Mouse (Mus musculus) adrenal gland (tissue): ENCODE measurements around the gene Grb10.

ENCODE experiments used
- intact Hi-C: fragments of 180-260 bp; cut with DNase I; formaldehyde crosslinking; loops from one replicate; pipeline ENCODE4 v1.15.1; 2025

Gene Grb10

DNA sequence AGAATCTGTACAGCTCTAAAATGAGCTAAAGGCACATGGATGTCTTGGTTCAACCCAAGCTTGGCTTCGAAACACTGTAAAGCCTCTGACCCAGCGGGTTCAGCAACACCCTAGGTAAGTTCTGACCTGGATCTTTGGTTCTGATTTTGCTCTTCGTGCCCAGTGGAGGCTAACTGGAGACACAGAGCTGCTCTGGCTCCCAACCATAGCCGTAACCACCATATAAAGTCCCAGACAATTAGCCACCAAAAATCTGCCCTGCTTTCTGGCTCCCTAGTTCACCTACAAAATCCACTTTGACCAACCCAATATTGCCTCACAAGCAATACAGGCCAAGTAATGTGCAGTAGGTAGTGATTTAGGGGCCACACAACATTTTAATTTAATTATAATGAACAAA, 3.7 kb downstream of the Grb10 start:
- intact Hi-C loops, result loop anchor here (5.0 to 10.0 kb wide), 2 partner anchors 212 to 330 kb away; no protein-coding TSS in a partner anchor

DNA sequence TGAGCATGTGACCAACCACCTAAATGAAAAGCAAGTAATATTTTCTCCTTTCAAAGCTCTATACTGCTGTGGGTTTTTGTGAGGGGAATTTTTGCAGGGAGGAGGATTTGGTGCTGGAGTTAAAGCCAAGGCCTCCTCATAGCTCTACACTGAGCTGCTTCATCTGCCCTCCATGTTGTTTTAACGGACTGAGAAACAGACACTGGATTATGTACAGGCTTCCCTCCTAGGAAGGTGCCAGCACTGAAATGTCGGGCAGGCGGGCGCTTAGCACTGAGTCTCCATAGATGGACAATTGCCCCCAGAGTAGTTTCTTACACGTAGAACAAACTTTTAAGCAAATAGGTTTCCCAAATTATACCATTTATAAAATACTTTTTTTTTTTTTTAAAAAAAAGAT, 4.1 kb downstream of the Grb10 start:
- intact Hi-C loops, result loop anchor here (10.0 kb wide), 1 partner anchor 330 kb away; no protein-coding TSS in a partner anchor

DNA sequence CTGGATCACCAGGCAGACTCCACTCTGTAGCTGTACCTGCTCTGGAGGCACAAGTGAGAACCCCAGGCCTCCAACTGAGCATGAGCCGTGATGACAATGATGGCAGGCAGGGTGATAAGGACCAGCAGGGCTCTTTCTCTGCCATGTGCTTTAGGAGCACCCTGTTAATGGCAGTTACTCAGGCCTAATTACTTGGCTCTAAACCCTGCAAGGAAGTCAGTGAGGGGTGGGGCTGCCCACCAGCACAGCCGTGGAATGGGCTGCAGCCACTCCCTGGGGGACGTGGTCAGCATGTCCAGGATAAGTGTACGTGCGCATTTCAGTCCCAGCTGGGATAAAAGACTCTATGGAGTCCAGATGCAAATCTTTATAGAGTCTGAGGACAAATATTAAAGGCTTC, 5.7 kb downstream of the Grb10 start:
- intact Hi-C loops, result loop anchor here (10.0 kb wide), 1 partner anchor 332 kb away; no protein-coding TSS in a partner anchor

DNA sequence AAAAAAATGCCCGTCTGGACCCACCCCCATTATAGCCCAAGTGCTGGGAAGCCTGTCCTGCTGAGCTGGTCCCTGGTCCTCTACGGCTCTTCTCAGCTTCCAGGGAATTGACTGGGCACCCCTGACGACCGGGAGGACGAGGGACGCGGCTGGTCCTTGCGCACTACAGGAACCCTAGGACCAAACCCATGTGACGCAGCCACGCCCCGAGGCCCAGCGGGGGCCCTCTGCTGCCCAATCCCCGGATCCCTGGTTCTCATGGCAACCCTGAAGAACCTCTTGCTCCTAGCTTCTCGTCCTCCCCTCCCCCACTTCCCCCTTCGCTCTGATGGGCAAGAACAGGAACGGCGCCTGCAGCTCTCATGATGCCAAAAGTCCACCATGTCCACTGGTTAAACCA, 11.8 kb downstream of the Grb10 start:
- intact Hi-C loops, result loop anchor here (5.0 kb wide), 1 partner anchor 266 kb away; no protein-coding TSS in a partner anchor

DNA sequence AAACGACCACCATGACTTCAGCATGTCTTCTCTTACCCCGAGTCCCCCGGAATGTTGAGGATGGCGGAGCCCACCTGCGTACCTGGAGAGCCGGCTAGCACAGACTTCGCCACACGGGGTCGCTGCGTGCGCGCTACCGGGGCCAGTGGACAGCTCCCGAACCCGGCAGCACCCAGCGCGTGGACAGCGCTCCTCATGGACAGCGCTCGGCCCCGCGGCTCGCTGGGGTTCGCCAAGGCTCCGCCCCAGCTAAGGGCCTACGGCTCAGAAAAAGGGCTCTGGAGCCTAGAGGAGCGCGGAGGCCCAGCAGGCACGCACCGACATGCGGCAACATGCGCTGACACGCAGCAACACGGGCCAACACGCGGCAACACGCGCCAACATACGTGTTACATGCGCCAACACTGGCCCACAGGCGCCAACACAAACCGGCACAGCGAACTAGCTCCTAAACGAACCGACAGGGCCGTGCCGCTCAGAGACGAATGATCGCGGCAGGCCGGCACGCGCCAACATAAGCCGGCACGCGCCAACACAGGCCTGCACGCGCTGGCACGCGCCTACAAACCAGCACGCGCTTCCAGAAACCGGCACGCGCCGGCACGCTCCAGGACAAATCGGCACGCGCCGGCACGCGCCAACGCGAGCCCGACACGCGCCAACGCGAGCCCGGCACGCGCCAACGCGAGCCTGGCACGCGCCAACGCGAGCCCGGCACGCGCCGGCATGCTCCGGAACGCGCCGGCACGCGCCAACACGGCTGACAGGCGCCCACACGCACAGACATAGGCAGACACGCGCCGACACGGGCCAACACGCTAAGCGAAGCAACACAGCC, 12.5 kb downstream of the Grb10 start:
- intact Hi-C loops, result loop anchor here (5.0 kb wide), 1 partner anchor 266 kb away; no protein-coding TSS in a partner anchor

DNA sequence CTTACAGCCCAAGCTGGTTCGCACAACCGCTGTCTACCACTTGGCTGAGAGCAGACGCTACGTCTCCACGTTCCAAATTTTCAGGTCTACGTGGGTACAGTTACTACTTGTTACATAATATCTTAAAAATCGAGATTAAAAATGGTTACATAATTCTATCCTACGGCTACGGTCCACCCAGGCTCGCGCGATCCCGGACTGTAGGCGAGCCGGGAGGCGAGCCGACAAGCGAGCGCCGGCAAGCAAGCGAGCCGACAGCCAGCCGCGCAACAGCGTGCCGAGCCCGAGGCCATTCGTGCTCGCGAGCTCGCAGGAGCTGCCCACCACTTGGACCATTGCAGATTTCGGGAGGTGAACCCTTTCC, 13.1 kb downstream of the Grb10 start:
- intact Hi-C loops, result loop anchor here (5.0 kb wide), 1 partner anchor 267 kb away; no protein-coding TSS in a partner anchor

DNA sequence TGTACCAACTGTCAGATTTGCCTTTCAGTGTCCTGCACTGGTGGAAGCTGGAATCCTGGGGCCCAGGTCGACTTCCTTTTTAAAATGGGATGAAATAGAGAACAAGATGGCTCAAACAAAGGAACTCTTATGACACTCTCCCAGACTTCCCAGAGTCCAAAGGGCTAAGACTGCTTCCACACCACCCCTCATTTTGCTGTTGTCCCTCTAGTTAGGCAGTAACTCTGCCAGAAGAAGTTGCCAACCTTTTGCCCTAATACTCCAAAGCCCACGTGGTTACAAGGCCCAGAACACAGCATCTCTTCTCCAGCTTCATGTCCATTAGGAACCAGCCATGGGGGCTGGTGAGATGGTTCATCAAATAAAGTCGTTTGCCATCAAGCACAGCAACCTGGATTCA, 15.4 kb downstream of the Grb10 start:
- intact Hi-C loops, result no loop called here

DNA sequence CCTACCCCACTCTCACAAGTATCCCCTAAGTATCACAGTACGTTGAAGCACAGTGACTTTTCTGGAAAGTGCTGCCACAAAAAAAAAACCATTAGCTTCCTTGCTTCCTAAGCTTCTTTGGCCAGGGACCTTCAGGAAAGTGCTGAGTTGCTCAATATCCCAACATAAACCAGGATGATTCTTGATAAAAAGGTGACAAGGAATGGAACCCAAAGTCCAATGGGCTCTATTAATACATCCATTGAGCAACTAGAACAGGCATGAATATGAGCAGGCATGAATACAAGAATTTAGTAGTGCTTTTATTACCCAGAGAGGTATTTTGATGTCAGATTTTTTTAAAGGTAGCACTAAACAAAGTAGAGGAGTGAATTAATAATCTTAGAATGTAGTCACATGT, 18.8 kb downstream of the Grb10 start:
- intact Hi-C loops, result no loop called here

DNA sequence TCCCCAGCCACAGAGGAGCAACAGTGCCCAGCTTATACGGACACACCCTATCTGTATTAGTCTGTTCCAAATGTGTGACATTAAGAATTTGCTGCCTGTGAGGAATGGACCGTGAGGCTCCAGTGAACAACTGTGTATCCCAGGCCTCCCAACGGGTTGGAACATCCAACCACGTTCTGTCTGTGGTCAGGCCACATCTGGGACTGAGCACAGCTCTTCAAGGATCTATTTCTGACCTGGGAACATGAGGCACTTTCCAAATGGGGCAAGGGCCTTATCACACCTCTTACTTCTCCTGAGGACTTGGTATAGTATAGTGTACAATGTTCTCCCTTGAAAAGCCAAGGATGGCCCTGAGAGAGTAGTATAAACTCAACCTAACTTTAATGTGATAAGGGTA, 19.9 kb downstream of the Grb10 start:
- intact Hi-C loops, result no loop called here

DNA sequence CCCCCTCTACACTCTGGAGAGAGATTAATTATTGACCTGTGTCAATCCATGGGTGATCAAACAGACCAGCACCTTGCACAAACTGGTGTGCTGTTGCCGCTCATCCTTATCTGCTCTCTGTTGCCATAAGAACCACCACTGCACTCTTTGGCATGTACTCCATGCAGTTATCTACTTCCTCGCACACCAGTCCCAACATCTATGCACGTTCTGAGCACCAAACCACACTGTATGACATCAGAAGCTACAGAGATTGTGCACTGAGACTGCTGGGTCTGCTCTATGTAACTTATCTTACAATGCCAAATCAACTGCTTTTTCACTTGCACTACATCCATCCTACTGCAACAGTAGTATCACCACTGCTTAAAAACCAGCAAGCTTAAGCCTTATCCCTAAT, 28.4 kb downstream of the Grb10 start:
- intact Hi-C loops, result no loop called here

DNA sequence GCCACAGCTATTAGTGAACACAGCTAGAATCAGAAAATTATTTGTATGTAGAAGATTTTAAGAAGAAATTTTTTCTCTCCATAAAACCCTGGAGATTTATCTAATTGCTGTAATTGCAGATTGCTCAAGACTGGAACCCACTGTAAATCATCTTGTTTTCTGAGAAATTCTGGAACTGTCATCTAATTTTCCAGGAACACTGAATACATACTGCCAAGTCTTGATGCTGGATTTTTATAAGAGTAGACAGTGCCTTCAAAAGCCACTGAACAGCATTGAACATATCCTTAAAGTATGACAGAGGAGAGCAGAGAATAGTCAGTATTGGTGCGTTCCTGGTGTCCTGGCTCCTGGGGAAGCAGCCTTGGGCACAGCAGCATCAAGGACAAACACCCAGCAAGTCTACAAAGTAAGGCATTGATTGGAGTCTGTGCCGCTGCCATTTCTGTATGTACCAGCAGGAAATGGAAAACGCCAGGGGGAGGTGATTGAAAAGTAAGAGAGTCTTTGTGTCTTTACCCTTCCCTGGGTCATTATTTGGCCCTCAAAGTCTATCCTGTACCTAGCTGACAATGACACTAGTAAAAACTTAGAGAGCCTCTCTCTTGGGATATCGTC, 38.1 kb downstream of the Grb10 start:
- intact Hi-C loops, result no loop called here

DNA sequence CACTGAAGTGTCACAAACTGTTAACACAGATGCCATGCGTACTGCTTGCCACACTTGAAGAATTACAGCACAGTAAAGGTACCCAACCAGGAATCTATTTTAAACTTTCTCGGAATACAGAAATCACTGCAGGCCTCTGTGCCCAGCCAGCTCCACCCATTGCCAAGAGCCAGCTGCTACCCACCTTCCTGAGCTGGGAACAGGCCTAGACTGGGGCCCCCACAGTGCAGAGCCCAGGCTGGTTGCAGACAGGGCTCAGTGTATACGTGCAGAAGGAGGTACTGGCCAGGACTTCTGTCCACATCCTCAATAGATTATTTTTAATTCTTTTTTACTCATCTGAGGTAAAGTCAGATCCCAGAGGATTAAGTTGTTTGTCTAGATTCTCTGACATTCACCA, 39.6 kb downstream of the Grb10 start:
- intact Hi-C loops, result no loop called here

DNA sequence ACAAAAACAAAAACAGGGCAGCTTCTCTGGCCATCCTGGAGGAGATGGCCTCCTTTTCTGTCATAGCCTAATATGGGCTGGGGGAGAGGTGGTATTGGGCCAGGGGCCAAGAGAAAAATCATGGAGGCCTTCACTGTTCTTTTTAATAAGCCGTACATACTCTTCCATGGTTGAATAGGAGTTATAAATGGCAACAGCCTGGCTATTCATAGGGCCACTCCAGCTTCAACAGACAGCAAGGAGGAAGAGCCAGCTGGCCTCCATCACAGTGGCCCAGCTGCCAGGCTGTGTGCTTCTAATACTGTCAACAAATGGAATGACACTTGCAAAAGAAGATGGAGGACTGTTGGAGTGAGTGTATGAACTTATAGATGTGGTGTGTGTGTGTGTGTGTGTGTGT, 41.4 kb downstream of the Grb10 start:
- intact Hi-C loops, result no loop called here

DNA sequence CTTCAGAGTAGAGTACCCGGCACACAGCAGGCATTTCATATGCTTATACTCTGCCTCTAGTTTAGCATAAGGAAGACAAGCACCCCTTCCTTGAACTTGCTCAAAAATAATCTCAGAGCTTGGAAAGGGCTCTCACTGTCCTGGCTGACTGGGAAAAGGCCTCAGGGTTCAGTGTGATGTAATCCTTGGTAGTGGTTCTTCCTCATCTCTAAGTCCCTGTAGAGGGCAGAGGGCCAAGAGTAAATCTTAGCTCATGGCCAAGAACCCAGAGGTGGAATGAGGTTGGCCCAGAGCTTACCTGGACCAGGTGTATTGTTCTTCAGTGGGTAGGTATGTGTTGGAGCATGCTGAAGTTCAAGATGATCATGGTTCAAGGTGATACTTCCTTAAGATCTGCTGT, 43.1 kb downstream of the Grb10 start:
- intact Hi-C loops, result no loop called here

DNA sequence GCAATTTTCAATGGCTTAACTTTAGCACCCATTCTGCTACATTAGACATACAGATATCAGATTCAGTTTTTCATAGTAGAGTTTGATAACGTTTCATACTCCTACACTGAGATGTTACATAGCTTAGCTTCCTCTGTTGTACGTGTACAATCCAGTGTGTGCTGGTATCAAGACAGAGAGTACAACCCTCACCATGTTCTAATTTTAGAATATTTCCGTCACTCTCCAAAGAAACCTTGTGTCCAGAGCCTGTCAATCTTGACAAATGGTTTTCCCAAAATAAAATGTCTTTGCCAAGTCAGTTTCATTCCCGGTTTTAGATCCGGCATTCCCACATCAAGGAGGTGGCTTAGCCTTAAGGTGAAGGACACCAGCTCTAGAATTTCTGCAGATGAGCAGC, 44.7 kb downstream of the Grb10 start:
- intact Hi-C loops, result no loop called here

DNA sequence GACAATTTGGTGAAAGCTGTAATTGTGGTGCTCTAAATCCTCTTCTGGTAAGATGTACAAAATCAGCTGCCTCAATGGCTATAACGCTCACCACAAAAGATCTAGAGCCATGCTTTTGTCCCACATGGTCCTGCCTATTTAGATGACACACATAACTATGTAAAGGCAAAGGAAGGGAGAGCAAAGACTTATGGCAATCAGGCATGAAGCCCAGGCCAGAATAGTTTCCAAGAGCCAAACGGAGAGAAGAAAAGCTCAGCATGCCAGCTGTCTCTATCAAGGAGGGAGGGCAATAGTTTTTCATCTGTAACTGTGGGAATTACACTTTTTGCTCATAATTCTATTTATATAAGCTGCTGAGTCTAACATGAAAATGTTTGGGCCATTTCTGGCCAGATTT, 45.3 kb downstream of the Grb10 start:
- intact Hi-C loops, result no loop called here

DNA sequence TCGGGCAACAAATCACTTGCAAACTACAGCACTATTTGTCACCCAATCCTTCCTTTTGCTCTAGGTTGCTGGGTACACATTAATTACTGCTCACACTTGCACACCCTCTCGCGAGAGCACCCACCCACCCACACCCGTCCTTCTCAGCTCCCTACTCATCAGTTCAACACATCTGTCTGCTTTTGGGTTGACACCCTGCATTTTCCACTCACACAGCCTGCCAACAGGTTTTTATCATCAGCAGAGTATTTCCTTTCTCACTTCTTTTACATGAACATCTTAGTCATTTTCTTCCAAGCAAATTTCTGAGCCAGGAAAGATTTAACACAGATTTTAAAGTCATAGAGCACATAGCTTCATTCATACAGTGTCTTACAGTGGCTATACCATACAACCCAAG, 48.6 kb downstream of the Grb10 start:
- intact Hi-C loops, result no loop called here

DNA sequence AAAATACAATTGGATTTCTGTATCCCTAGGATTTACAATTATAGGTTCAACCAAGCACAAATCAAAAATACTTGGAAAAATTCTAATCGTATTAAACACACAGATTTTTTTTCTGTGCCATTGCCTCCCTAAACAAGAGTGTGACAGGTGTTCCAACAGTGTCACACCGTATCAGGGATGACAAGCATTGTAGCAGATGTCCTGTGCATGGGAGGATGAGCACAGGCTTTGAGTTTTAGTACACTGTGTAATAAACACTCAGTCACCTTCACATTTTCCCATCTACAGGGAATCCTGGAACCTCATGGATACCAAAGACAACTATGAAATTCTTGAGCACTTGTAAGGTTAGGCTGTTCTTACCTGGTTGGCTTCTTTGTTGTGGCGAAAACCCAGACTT, 51.2 kb downstream of the Grb10 start:
- intact Hi-C loops, result no loop called here

DNA sequence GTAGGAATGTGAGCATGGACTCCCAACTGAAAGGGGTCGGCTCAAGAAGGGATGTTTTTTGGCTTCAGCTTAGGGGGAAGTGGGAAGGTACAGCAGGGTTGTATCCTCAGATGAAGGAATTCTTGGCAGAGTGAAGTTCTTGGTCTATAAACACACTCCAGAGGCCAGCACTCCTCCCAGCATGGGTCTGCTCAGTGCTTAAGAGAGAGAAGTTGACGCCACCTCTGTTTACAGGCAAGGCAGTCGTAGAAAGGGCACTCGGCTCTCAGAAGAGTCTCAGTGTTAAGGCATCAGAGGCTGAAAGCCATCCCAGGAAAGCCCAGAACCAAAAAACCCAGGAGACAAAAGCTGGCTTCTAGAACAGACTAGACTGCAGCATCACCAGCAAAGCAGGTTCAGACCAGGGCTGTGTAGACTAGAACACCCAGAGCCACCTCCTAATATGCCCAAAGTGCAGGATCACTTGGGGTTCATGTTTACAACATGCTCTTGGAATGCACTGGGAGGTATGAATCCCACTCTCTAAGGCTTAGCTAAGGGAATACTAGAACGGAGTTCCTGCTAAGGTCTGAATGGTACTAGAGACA, 59.8 kb downstream of the Grb10 start:
- intact Hi-C loops, result loop anchor here (5.0 kb wide), 1 partner anchor 421 kb away; no protein-coding TSS in a partner anchor

DNA sequence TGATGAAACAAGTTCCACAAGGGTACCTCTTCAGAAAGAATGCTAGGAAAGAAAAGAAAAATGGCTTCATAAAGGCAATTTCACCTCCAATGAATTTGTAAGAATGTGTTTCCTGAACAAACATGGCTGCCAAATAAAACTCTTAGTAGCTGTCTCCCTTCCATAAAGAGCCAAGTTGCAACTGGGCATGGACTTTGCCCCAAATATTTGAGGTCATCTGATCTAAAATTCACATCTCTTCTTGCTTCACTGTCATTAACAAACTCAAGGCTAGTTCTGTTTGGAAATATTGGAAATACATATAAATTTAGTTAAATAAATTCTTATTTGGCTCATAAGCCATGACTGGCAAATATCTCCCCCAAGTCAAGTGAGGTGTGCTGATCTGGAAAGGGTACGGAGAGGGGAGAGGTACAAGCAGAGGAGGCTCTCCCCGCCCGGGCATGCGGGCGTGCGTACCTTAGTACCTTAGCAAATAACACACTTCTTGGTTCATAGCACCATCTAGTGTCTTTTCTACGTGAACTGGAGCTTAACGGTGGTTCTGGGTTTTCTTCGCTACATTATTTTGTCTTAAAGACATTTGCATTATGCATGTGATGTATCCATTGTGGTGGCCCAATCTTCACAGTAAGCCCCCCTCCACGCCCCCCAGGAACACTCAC, 63.8 kb downstream of the Grb10 start:
- intact Hi-C loops, result loop anchor here (5.0 kb wide), 1 partner anchor 417 kb away; no protein-coding TSS in a partner anchor

DNA sequence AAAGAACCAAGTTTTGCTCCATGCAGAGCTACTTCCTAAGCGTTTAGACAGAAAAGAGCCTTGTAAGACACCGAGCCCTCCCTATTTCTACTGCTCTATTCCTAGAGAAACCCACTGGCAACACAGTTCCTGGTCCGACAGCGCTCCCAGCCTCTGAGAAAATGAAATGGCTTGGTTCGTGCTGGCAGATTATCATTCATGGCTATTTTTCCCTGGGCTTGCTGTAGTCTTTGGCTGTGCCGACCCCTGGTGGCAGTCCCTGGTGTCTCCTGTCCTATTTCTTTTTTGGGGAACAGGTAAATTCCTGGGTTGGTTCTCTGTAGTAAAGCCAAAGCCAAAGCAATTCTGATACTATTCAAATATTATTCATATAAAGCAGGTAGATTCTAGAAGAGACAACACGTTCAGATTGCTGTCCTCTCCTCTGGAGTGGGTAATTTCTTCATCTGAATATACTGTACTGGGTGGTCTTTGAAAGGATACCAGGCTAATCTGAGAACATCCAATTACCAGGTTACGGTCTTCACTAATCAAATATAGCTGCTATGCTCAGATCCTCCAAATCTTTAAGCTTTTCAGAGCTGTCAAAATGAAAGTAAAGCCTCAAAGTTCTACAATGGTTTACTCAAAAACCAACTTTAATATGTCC, 65.0 kb downstream of the Grb10 start:
- intact Hi-C loops, result loop anchor here (2.0 kb wide), 1 partner anchor 153 kb away; no protein-coding TSS in a partner anchor
